Mouse (Mus musculus) thymus, postnatal 0 days (tissue): ENCODE measurements around the gene Dusp14. TPM values are rescaled to one million over a fixed set of nuclear protein-coding genes. Genes with fewer than 3 reads are reported as not detected.

Source experiments
- DNase-seq: peaks from one replicate; pipeline ENCODE4 v3.0.0-alpha.2; 2015; ENCODE audit warnings: low spot score
- polyA plus RNA-seq: library from polyadenylated mRNA; unstranded; fragments of >200 nt; fragmentation: Nextera tagmentation; extraction: Ambion mirVana; gene quantifications from 2 replicates; pipeline ENCODE4 v1.2.1, GENCODE M21; 2015

The Dusp14 gene
- 12.8 and 13.6 TPM in 2 replicates for polyA plus RNA-seq

DNA sequence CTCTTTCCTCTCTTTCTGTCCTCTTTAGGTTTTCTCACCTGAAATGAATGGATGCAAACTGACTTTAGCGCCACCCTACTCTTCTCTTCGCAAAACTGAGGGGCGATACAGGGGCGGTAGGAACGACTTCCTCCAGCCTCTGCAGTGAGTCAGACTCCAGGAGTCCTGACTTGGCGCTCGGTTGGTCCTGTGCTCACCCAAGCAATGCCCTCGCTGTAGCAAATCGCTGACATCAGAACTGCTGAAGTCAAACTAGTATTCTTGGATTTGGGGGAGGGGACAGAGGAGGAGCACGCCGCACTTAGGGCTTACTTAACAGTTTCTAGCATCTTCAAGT lies at the start of gene Dusp14:
Gene Dusp14 (minus strand): TSS at position 228 of the 337 bp plus-strand sequence.
- DNase-seq, result peak; percentile 4

- no peak for DNase-seq
These were observed 48.4 kb upstream of the Dusp14 start for GRCm38 (mm10) chr11:84117431-84117830.

DNA sequence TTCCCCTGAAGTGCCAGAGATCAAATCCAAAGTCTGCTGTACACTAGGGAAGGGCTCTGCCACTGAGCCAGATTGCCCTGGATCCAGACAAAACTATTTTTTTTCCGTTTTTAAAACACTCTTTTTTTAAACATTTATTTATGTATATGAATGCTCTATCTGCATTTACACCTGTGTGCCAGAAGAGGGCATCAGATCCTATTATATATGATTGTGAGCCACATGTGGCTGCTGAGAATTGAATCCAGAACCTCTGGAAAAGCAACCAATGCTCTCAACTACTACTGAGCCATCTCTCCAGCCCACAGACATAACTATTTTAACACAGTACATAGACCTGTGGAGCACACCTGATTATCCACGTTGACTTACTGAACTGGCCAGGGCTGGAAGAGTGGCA lies 47.2 kb upstream of the Dusp14 start:
- DNase-seq, result no peak

DNA sequence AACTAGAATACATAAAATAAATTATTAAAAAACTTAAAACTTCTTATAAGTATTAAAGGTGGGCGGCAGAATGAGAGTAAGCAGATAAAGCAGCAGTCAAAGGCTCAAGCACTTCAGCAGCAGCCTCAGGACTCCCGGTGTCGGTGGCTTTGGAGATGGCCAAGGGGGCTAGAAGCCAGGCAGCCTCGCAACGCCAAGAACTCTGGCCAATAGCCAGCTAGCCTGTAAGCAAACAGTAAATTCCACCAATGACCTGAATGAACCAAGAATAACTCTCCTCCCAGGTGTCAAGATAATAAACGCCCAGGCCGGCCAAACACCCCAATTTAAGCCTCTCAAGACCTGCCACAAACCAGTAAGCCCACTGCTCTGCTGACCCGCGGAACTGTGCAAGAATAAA lies 46.6 kb upstream of the Dusp14 start:
- DNase-seq, result no peak

DNA sequence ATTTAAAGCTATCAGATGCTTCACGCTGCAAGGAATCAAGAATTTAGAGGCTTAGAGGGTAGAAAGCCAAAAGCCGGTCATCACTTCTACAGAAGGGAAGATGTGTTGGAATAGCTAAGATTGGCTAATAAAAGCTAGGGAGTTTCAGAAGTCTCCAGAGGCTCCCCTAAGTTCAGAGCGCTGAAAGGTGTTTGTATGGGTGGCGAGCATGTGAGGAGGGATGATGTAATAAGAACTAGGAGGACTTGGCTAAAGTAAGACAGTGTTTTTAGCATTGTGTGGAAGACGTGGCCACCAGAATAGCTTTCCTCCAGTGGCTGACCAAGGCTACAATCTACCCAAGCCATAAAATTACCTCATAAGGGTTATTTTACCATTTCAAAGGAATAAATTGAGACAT lies 44.6 kb upstream of the Dusp14 start:
- DNase-seq, result no peak

DNA sequence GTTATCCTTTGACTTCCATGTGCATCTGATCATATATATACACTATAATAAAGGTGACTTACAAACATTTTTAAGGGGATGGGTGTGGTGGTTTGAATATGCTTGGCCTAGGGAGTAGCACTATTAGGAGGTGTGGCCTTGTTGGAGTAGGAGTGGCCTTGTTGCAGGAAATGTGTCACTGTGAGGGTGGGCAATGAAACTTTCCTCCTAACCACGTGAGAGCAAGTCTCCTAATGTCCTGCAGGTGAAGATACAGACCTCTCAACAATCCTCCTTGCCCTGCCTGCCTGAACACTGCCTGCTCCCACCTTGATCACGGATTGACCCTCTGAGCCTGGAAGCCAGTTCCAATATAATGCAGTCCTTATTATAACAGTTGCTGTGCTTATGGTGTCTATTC lies 38.1 kb upstream of the Dusp14 start:
- no peak for DNase-seq

- DNase-seq, result no peak
These were observed 35.0 kb upstream of the Dusp14 start for GRCm38 (mm10) chr11:84104036-84104435.

DNA sequence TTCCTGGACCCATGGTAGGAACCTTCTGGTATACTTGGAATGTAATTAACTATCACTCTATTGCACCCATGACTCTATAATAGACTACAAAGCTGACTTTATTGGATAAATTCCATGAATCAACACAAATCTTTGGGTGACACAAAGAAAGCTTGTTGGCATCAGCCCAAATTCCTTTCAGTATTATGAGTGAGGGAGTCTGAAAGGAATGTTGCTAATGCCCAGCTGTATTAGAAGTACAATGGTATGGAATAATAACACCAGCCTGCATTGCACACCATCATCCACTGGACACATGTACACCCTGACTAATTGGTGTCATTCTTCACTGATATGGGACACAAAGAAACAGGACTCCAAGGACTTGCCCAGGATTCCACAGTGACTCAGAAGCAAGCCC lies 32.1 kb upstream of the Dusp14 start:
- no peak for DNase-seq

DNA sequence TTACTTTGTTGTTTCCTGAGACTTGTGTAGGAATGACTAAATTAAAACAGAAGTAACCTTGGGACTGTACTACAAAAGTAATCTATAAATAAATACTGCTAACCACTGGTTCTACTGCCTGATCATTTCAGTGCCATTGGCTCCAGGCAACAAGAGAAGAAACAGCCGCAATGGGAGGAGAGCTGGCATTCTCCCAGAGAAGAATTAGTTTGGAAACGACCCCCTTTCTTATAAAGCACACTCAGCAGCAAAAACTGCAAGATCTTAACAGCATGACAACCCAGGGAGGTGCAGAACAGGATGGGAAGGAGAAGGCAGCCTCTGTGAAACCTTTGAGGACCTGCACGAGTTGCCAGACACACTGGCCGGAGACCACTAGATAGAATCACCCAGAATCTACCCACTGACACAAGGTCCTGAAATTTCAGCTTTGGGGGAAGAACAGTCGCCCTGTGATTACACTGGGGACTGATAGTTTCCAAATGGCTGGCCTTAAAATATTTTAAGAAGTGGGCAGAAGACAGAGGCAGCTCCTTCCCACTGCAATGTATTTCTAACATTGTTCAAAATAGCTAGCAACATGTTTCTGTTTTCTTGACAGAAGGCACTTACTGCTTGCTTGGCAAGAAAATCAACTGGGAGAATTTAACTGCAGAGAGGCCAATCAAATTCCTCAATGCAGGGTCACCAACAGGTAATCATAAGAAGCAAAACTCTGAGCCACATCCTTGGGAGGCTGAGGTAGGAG lies 28.4 kb upstream of the Dusp14 start:
- DNase-seq, result no peak

- DNase-seq, result no peak
These were observed 26.0 kb upstream of the Dusp14 start for GRCm38 (mm10) chr11:84095084-84095483.

- no peak for DNase-seq
These were observed 21.5 kb upstream of the Dusp14 start for GRCm38 (mm10) chr11:84090572-84090971.

DNA sequence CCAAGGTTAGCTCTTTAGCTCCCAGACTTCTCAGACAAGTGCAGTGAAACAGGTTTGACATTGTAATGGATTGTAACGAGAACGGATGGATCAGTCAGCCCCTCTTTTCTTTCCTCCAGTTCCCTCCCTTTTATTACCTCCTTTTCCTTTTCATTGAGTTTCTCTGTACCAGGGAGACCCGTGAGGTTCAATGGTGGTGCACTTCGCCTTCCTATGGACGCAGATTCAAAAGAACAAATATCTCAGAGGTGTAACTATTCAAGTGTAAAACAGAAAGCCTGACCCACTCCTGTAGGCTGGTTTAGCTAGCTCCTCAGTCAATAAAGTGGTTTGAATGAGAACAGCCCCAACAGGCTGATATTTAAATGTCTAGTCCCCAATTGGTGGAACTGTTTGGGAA lies 12.8 kb upstream of the Dusp14 start:
- no peak for DNase-seq

DNA sequence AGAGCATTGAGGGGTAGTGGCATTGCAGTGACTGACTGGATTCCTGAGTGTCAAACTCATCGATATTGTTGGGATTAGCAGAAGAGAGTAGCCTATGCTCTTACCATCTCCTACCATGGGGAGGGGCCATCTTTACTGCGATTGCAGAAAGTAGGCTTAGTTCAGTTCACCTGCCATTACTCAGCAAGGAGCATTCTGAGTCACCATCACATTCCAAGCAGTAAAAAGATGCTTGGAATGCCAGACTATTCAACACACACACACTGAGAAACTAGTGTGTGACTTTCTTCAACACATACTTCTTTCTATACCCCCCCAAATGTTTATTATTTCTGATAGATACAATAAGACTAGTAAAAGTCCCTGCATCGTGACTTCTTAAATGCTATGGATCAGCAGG lies 11.3 kb upstream of the Dusp14 start:
- no peak for DNase-seq

- DNase-seq, result no peak
These were observed 10.8 kb upstream of the Dusp14 start for GRCm38 (mm10) chr11:84079887-84080286.

GRCm38 (mm10) chr11:84079361-84079760 lies 10.3 kb upstream of the Dusp14 start:
- DNase-seq, result no peak

DNA sequence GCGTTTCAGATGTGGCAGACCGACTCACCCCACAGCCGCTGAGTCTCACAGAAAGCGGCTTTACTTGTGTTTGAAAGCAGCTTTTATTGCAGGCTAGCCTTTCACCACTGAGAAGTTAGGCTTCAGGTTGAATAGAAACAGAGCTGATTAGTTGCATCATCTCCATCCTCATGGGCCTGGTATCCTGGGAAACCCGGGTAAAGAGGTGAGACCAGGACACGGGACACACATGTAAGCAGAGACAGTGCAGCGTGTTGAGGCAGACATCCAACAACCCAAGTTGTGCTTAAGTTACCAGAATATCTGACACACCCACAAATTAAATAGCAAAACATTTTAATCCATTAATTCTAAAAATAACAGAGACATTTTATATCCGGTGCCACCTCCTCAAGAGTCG lies 9.5 kb upstream of the Dusp14 start:
- no peak for DNase-seq

GRCm38 (mm10) chr11:84077008-84077407 lies 7.9 kb upstream of the Dusp14 start:
- DNase-seq, result no peak

- no peak for DNase-seq
These were observed 5.0 kb upstream of the Dusp14 start for GRCm38 (mm10) chr11:84073816-84074764.

GRCm38 (mm10) chr11:84072904-84073651 lies 4.0 kb upstream of the Dusp14 start:
- DNase-seq, result no peak

GRCm38 (mm10) chr11:84068191-84069033 lies 649 bp downstream of the Dusp14 start:
- peak; percentile 72 for DNase-seq

GRCm38 (mm10) chr11:84067720-84068190 lies 1.3 kb downstream of the Dusp14 start:
- no peak for DNase-seq
